Mouse (Mus musculus): ENCODE data around the gene Gimap7. TPM values are rescaled to one million over a fixed set of nuclear protein-coding genes. Genes with fewer than 3 reads are reported as not detected.
A peak's percentile ranks its signal among the peaks of the same experiment; 100 is the strongest.

The Gimap7 gene
- 0.07 TPM in 1 of 2 replicates, not detected in the other for polyA plus RNA-seq (2015; fragmentation: Nextera tagmentation; extraction: Ambion mirVana)

- ATAC-seq (ENCODE audit: insufficient read depth) = no peak
- Histone ChIP-seq H3K4me2 (no peak within 1 kb of the TSS), H3K36me3 (replicated peaks) (no peaks in the 10 kb centered on the region), H3K9ac (no peak within 1 kb of the TSS), H3K4me3 (replicated peaks) (no peak within 1 kb of the TSS), H3K27me3 (no peaks in the 10 kb centered on the region), H3K27ac (replicated peaks) (no peak within 1 kb of the TSS), H3K9me3 (replicated peaks) (no peaks in the 10 kb centered on the region), H3K4me1 (replicated peaks) (no peaks in the 10 kb centered on the region)
- WGBS (ENCODE audit: insufficient replicate concordance) = 37% methylated on average over 2 of the region's 2 CpGs
Measured at GRCm38 (mm10) chr6:48718455-48718854, at the start of gene Gimap7, which contains the start of gene Gm28053. Gene Gimap7, plus strand, starts transcription at chr6:48718621. Gene Gm28053, plus strand, starts transcription at chr6:48718607.

- Histone ChIP-seq H3K27me3 (no peaks in the 10 kb centered on the region), H3K9me3 (replicated peaks) (no peaks in the 10 kb centered on the region), H3K27ac (replicated peaks) (no peak overlapping the region), H3K4me1 (replicated peaks) (peaks cover 13% of the 10 kb centered on the region), H3K4me2 (no peak overlapping the region), H3K4me3 (replicated peaks) (no peak overlapping the region), H3K9ac (no peak overlapping the region), H3K36me3 (replicated peaks) (no peaks in the 10 kb centered on the region)
- WGBS (ENCODE audit: insufficient replicate concordance) = 38% methylated on average over 2 of the region's 2 CpGs
- no peak for ATAC-seq (ENCODE audit: insufficient read depth)
Measured at GRCm38 (mm10) chr6:48669446-48669969, 48.9 kb upstream of the Gimap7 start.

GRCm38 (mm10) chr6:48674291-48675058 lies 43.9 kb upstream of the Gimap7 start:
- ATAC-seq (ENCODE audit: insufficient read depth) = no peak

GRCm38 (mm10) chr6:48675400-48675930 lies 43.0 kb upstream of the Gimap7 start:
- Histone ChIP-seq H3K36me3 (replicated peaks) (no peaks in the 10 kb centered on the region), H3K9me3 (replicated peaks) (no peaks in the 10 kb centered on the region), H3K27me3 (no peaks in the 10 kb centered on the region), H3K4me3 (replicated peaks) (peak overlapping the region; percentile 52), H3K9ac (0 out of 2 replicates have a peak overlapping the region, but pooled peaks have one; percentile 22), H3K27ac (replicated peaks) (peak overlapping the region; percentile 49), H3K4me1 (replicated peaks) (peaks cover 26% of the 10 kb centered on the region), H3K4me2 (peak overlapping the region; percentile 64)
- ATAC-seq (ENCODE audit: insufficient read depth) = peak; percentile 33
- WGBS (ENCODE audit: insufficient replicate concordance) = 20% methylated on average over 10 of the region's 10 CpGs

More at GRCm38 (mm10) chr6:48674291-48675058, 43.9 kb upstream of the Gimap7 start:
- WGBS (ENCODE audit: insufficient replicate concordance) = 79% methylated on average over 9 of the region's 9 CpGs
- H3K9me3 ChIP-seq (replicated peaks) = no peaks in the 10 kb centered on the region
- H3K4me2 ChIP-seq = no peak overlapping the region
- peaks cover 26% of the 10 kb centered on the region for H3K4me1 ChIP-seq (replicated peaks)
- no peak overlapping the region for H3K27ac ChIP-seq (replicated peaks)
- H3K27me3 ChIP-seq = no peaks in the 10 kb centered on the region
- no peak overlapping the region for H3K9ac ChIP-seq
- H3K4me3 ChIP-seq (replicated peaks) = no peak overlapping the region
- H3K36me3 ChIP-seq (replicated peaks) = no peaks in the 10 kb centered on the region

GRCm38 (mm10) chr6:48675931-48676859 lies 42.2 kb upstream of the Gimap7 start, which contains the start of gene Gimap9:
Gene Gimap9, plus strand, starts transcription at chr6:48676129.
- Histone ChIP-seq H3K9me3 (replicated peaks) (no peaks in the 10 kb centered on the region), H3K4me2 (peak within 1 kb of the TSS; percentile 64), H3K9ac (peak within 1 kb of the TSS; percentile 22), H3K27ac (replicated peaks) (peak within 1 kb of the TSS; percentile 57), H3K4me1 (replicated peaks) (peaks cover 26% of the 10 kb centered on the region), H3K4me3 (replicated peaks) (peak within 1 kb of the TSS; percentile 52), H3K27me3 (no peaks in the 10 kb centered on the region), H3K36me3 (replicated peaks) (no peaks in the 10 kb centered on the region)
- 5% methylated on average over 11 of the region's 13 CpGs for whole genome bisulfite sequencing (ENCODE audit: insufficient replicate concordance)
- peak; percentile 80 for ATAC-seq (ENCODE audit: insufficient read depth)

GRCm38 (mm10) chr6:48676860-48677415 lies 41.5 kb upstream of the Gimap7 start:
- no peaks in the 10 kb centered on the region for H3K36me3 ChIP-seq (replicated peaks)
- H3K27ac ChIP-seq (replicated peaks) = no peak overlapping the region
- 66% methylated on average over 5 of the region's 5 CpGs for WGBS (ENCODE audit: insufficient replicate concordance)
- no peak for ATAC-seq (ENCODE audit: insufficient read depth)
- peaks cover 26% of the 10 kb centered on the region for H3K4me1 ChIP-seq (replicated peaks)
- H3K27me3 ChIP-seq = no peaks in the 10 kb centered on the region
- H3K9me3 ChIP-seq (replicated peaks) = no peaks in the 10 kb centered on the region
- peak overlapping the region; percentile 52; the same call in 1 of the 2 replicates for H3K4me3 ChIP-seq (replicated peaks)
- H3K9ac ChIP-seq = no peak overlapping the region
- H3K4me2 ChIP-seq = peak overlapping the region; percentile 64

- WGBS (ENCODE audit: insufficient replicate concordance) = 76% methylated on average over 17 of the region's 17 CpGs
- Histone ChIP-seq H3K9me3 (replicated peaks) (no peaks in the 10 kb centered on the region), H3K4me1 (replicated peaks) (peaks cover 26% of the 10 kb centered on the region), H3K27ac (replicated peaks) (no peak overlapping the region), H3K36me3 (replicated peaks) (no peaks in the 10 kb centered on the region), H3K4me2 (peak overlapping the region; percentile 64; the same call in 1 of the 2 replicates), H3K9ac (no peak overlapping the region), H3K27me3 (no peaks in the 10 kb centered on the region), H3K4me3 (replicated peaks) (no peak overlapping the region)
- no peak for ATAC-seq (ENCODE audit: insufficient read depth)
Measured at GRCm38 (mm10) chr6:48677492-48678345, 40.7 kb upstream of the Gimap7 start.

- Histone ChIP-seq H3K4me3 (replicated peaks) (no peak overlapping the region), H3K4me2 (no peak overlapping the region), H3K36me3 (replicated peaks) (no peaks in the 10 kb centered on the region), H3K27ac (replicated peaks) (no peak overlapping the region), H3K4me1 (replicated peaks) (peaks cover 26% of the 10 kb centered on the region), H3K9me3 (replicated peaks) (no peaks in the 10 kb centered on the region), H3K27me3 (no peaks in the 10 kb centered on the region), H3K9ac (no peak overlapping the region)
- WGBS (ENCODE audit: insufficient replicate concordance) = 39% methylated on average over 4 of the region's 4 CpGs
- no peak for ATAC-seq (ENCODE audit: insufficient read depth)
Measured at GRCm38 (mm10) chr6:48678391-48678790, 40.0 kb upstream of the Gimap7 start.

- H3K9ac ChIP-seq = no peak overlapping the region
- no peak for ATAC-seq (ENCODE audit: insufficient read depth)
- no peak overlapping the region for H3K4me2 ChIP-seq
- H3K27me3 ChIP-seq = no peaks in the 10 kb centered on the region
- WGBS (ENCODE audit: insufficient replicate concordance) = 56% methylated on average over 6 of the region's 6 CpGs
- H3K4me3 ChIP-seq (replicated peaks) = no peak overlapping the region
- H3K36me3 ChIP-seq (replicated peaks) = no peaks in the 10 kb centered on the region
- H3K9me3 ChIP-seq (replicated peaks) = no peaks in the 10 kb centered on the region
- no peak overlapping the region for H3K27ac ChIP-seq (replicated peaks)
- H3K4me1 ChIP-seq (replicated peaks) = peaks cover 28% of the 10 kb centered on the region
Measured at GRCm38 (mm10) chr6:48679701-48680100, 38.7 kb upstream of the Gimap7 start.

- Histone ChIP-seq H3K27me3 (no peaks in the 10 kb centered on the region), H3K9me3 (replicated peaks) (no peaks in the 10 kb centered on the region), H3K4me2 (no peak overlapping the region), H3K4me3 (replicated peaks) (no peak overlapping the region), H3K4me1 (replicated peaks) (peaks cover 22% of the 10 kb centered on the region), H3K36me3 (replicated peaks) (no peaks in the 10 kb centered on the region), H3K9ac (no peak overlapping the region), H3K27ac (replicated peaks) (no peak overlapping the region)
- 42% methylated on average over 5 of the region's 5 CpGs for WGBS (ENCODE audit: insufficient replicate concordance)
- ATAC-seq (ENCODE audit: insufficient read depth) = no peak
Measured at GRCm38 (mm10) chr6:48680421-48680820, 38.0 kb upstream of the Gimap7 start.

Data from liver, embryonic 15.5 days (tissue).